Mouse (Mus musculus): ENCODE data around the gene Prkaca. TPM values are rescaled to one million over a fixed set of nuclear protein-coding genes. Genes with fewer than 3 reads are reported as not detected.

Gene Prkaca
- polyA plus RNA-seq, 1 experiment: 101 TPM

DNA sequence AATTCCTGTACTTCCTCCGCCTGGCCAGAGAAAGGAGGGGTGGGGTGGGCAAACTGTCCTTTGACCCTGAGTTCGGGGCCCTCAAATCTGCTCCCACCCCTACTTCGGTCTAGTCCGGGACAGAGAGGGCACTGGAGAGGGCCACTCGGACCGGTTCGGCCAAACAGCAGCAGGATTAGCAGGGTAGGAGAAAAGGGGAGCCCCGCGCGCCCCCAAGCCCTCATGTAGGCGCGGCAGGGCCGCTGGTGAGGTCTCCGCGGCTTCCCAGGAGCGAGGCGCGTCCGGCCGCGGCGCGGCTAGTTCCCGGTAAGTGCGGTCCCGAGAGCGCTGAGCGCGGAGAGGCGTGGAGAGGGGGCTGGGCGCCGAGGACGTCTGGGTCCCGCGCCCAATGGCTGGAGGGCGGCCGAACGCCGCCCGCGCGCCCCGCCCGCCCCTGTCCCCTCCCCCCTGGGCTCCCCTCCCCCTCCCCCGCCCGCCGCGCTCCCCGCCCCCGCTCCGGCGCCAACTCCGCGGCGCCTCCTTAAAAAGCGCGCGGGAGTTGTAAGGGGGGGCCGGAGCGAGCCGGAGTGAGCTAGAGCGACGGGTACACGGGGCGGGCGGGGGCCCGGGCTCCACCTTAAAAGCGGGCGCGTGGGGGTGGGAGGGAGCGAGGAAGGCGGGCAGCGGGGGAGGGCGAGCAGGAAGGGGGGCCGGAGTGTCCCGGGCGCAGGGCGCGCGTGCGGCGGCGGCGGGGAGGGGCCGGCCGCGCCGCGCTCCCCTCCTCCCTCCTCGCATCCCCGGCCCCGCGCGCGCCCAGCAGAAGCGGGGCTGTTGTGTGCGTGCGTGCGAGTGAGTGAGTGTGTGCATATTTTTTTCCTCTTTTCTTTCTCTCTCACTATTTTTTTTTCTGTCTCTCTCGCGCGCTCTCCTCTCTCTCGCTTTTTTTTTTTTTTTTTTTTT lies 24.0 kb downstream of the Prkaca start:
- Histone ChIP-seq H3K36me3 (ENCODE audit: control insufficient read depth, insufficient read depth, low read length) (no peaks in the 10 kb centered on the region; the same call in 1 of the 2 replicates), H3K27me3 (ENCODE audit: control insufficient read depth, insufficient read depth, low read length) (no peaks in the 10 kb centered on the region), H3K27ac (ENCODE audit: control insufficient read depth, insufficient read depth, low read depth, low read length) (peak overlapping the region; percentile 75), H3K4me3 (ENCODE audit: control insufficient read depth, low read depth, low read length) (peak overlapping the region; percentile 89), H3K4me1 (ENCODE audit: control insufficient read depth, insufficient read depth, low read length) (peaks cover 30% of the 10 kb centered on the region)
- peak; percentile 67 for TF ChIP-seq POLR2A (IDR thresholded peaks at IDR 0.05; ENCODE audit: control insufficient read depth, low read depth, low read length)
- no peak for TF ChIP-seq CTCF (IDR thresholded peaks at IDR 0.05; ENCODE audit: control insufficient read depth, insufficient read depth, insufficient replicate concordance, low read depth, low read length)

DNA sequence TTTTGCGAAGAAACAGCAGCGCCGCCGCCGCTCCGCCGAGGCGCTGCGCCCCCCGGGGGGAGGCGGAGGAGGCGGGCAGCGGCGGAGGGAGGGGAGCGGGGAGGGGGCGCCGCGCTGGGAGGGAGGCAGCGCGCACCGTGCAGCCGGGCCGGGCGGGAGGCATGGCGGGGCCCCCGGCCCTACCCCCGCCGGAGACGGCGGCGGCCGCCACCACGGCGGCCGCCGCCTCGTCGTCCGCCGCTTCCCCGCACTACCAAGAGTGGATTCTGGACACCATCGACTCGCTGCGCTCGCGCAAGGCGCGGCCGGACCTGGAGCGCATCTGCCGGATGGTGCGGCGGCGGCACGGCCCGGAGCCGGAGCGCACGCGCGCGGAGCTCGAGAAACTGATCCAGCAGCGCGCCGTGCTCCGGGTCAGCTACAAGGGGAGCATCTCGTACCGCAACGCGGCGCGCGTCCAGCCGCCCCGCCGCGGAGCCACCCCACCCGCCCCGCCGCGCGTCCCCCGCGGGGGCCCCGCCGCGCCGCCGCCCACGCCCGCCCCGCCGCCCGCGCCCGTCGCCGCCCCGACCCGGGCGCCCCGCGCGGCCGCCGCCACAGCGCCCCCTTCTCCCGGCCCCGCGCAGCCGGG lies 24.8 kb downstream of the Prkaca start, which contains the start of gene Samd1:
Samd1 (plus strand) TSS at position 162 of the 631 bp plus-strand sequence.
- Histone ChIP-seq H3K27me3 (ENCODE audit: control insufficient read depth, insufficient read depth, low read length) (no peaks in the 10 kb centered on the region), H3K4me1 (ENCODE audit: control insufficient read depth, insufficient read depth, low read length) (peaks cover 35% of the 10 kb centered on the region), H3K27ac (ENCODE audit: control insufficient read depth, insufficient read depth, low read depth, low read length) (peak within 1 kb of the TSS; percentile 75), H3K4me3 (ENCODE audit: control insufficient read depth, low read depth, low read length) (peak within 1 kb of the TSS; percentile 89), H3K36me3 (ENCODE audit: control insufficient read depth, insufficient read depth, low read length) (no peaks in the 10 kb centered on the region)
- TF ChIP-seq POLR2A (IDR thresholded peaks at IDR 0.05; ENCODE audit: control insufficient read depth, low read depth, low read length): no peak
- no peak for TF ChIP-seq CTCF (IDR thresholded peaks at IDR 0.05; ENCODE audit: control insufficient read depth, insufficient read depth, insufficient replicate concordance, low read depth, low read length)

DNA sequence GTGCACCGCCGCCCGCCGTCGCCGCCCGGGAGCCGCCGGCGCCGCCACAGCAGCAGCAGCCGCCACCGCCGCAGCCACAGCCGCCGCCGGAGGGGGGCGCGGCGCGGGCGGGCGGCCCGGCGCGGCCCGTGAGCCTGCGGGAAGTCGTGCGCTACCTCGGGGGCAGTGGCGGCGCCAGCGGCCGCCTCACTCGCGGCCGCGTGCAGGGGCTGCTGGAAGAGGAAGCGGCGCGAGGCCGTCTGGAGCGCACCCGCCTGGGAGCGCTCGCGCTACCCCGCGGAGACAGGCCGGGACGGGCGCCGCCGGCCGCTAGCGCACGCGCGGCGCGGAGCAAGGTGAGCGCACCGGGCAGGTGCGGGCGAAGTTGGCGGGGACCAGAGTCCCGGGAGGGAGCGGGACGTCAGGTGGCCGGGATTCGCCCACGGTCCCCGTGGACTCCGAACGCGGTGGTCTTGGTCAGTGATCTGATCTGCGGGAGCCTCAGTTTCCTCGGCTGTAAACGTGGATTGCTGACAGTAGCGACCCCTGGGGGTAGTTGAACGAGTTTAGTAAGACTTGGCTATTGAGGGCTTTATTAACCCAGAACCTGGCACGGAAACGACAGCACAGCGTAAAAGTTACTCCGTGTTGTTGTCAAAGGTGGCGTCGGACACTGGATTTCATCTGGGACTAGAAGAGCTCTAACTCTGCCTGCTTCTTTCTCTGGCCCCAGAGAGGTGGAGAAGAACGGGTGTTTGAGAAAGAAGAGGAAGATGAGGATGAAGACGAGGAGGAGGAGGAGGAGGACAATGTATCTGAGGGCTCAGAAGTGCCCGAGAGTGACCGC lies 25.7 kb downstream of the Prkaca start:
- H3K4me3 ChIP-seq (ENCODE audit: control insufficient read depth, low read depth, low read length): peak overlapping the region; percentile 85
- H3K4me1 ChIP-seq (ENCODE audit: control insufficient read depth, insufficient read depth, low read length): peaks cover 40% of the 10 kb centered on the region
- H3K27me3 ChIP-seq (ENCODE audit: control insufficient read depth, insufficient read depth, low read length): no peaks in the 10 kb centered on the region
- H3K27ac ChIP-seq (ENCODE audit: control insufficient read depth, insufficient read depth, low read depth, low read length): peak overlapping the region; percentile 36
- no peaks in the 10 kb centered on the region for H3K36me3 ChIP-seq (ENCODE audit: control insufficient read depth, insufficient read depth, low read length)
- TF ChIP-seq CTCF (IDR thresholded peaks at IDR 0.05; ENCODE audit: control insufficient read depth, insufficient read depth, insufficient replicate concordance, low read depth, low read length): no peak
- TF ChIP-seq POLR2A (IDR thresholded peaks at IDR 0.05; ENCODE audit: control insufficient read depth, low read depth, low read length): no peak

DNA sequence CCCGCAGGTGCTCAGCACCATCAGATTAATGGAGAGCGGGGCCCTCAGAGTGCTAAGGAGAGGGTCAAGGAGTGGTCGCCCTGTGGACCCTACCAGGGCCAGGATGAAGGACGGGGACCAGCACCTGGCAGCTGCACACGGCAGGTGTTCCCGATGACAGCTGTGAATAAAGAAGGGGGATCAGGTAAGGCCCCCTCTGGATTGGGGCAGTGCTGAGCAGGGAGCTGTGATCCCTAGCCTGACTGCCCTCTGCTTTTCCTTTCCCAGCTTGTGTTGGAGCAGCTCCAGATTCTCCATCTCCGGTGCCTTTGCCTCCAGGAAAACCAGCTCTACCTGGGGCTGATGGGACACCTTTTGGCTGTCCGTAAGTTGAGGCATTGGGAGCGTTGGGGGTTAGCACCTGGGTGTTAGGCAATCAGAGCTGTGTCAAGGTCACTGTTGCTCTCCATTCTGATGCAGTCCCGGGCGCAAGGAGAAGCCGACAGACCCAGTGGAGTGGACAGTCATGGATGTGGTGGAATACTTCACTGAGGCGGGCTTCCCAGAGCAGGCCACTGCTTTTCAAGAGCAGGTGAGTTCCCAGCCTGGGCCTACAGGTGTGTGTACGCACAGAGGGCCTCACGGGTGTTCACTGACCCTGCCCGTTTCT lies 26.4 kb downstream of the Prkaca start:
- peak overlapping the region; percentile 36; the same call in 1 of the 2 replicates for H3K27ac ChIP-seq (ENCODE audit: control insufficient read depth, insufficient read depth, low read depth, low read length)
- TF ChIP-seq POLR2A (IDR thresholded peaks at IDR 0.05; ENCODE audit: control insufficient read depth, low read depth, low read length) (no peak), CTCF (IDR thresholded peaks at IDR 0.05; ENCODE audit: control insufficient read depth, insufficient read depth, insufficient replicate concordance, low read depth, low read length) (no peak)
- H3K36me3 ChIP-seq (ENCODE audit: control insufficient read depth, insufficient read depth, low read length): no peaks in the 10 kb centered on the region
- H3K4me3 ChIP-seq (ENCODE audit: control insufficient read depth, low read depth, low read length): no peak overlapping the region
- H3K27me3 ChIP-seq (ENCODE audit: control insufficient read depth, insufficient read depth, low read length): no peaks in the 10 kb centered on the region
- H3K4me1 ChIP-seq (ENCODE audit: control insufficient read depth, insufficient read depth, low read length): peaks cover 44% of the 10 kb centered on the region

DNA sequence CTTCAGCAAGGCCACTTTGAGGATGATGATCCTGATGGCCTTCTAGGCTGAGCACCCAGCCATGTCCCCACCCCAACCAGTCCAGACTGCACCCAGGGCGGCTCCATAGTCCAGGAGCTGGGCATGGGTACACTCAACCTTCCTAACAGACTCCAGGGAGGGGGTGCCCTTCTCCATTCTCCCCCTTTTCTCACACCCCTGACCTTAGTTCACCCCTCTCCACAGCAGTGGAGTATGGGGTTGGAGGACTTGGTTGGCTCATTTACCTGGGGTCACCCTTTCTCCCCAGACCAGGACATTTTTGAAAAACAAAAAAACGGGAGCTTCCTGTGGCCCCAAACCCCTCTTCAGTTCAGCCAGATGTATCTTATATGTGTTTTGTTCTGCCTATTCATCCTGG lies 27.0 kb downstream of the Prkaca start:
- Histone ChIP-seq H3K27me3 (ENCODE audit: control insufficient read depth, insufficient read depth, low read length) (no peaks in the 10 kb centered on the region), H3K4me1 (ENCODE audit: control insufficient read depth, insufficient read depth, low read length) (peaks cover 48% of the 10 kb centered on the region), H3K4me3 (ENCODE audit: control insufficient read depth, low read depth, low read length) (no peak overlapping the region), H3K36me3 (ENCODE audit: control insufficient read depth, insufficient read depth, low read length) (no peaks in the 10 kb centered on the region), H3K27ac (ENCODE audit: control insufficient read depth, insufficient read depth, low read depth, low read length) (no peak overlapping the region)
- TF ChIP-seq POLR2A (IDR thresholded peaks at IDR 0.05; ENCODE audit: control insufficient read depth, low read depth, low read length): no peak
- TF ChIP-seq CTCF (IDR thresholded peaks at IDR 0.05; ENCODE audit: control insufficient read depth, insufficient read depth, insufficient replicate concordance, low read depth, low read length): no peak

DNA sequence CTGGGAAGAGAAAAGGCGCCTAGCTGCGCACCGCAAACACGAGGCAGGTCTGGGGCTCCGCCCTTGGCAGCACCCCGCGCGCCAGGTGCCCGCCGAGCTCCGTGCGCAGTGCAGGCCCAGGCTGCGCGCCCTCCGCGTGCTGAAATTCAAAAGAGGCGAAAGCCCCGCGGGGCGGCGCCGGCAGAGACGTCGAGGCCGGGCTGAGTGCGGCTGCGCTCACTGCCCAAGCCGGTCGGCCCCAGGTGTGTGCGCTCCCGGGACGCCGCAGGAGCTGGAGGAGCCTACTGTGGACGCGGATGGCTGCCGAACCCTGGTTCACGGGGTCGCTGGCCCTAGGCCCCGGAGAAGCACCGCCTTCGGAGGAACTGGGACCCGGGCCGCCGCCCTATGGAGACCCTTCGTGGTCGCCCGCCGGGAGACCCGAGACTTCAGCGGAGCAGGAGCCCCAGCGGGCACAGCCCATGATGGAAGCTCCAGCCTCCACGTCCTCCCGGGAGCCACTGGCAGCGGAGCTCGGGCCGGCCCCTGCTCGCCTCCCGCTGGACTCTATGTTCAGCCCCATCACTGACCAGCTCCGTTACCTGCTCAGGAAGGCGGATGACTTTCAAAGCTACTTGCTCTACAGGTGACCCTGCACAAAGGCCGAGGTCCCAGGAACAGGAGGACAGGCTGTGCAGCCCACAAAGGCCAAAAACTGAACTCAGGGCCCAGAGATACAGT lies 28.6 kb downstream of the Prkaca start, which contains the start of gene 1700067K01Rik:
1700067K01Rik (plus strand) TSS at position 222 of the 720 bp plus-strand sequence.
- no peaks in the 10 kb centered on the region for H3K36me3 ChIP-seq (ENCODE audit: control insufficient read depth, insufficient read depth, low read length)
- no peak for TF ChIP-seq CTCF (IDR thresholded peaks at IDR 0.05; ENCODE audit: control insufficient read depth, insufficient read depth, insufficient replicate concordance, low read depth, low read length)
- TF ChIP-seq POLR2A (IDR thresholded peaks at IDR 0.05; ENCODE audit: control insufficient read depth, low read depth, low read length): 0 out of 2 replicates have a peak, but pooled peaks have one; percentile 28

More for the DNA sequence above, 28.6 kb downstream of the Prkaca start, which contains the start of gene 1700067K01Rik:
- Histone ChIP-seq H3K27me3 (ENCODE audit: control insufficient read depth, insufficient read depth, low read length) (no peaks in the 10 kb centered on the region), H3K4me1 (ENCODE audit: control insufficient read depth, insufficient read depth, low read length) (peaks cover 45% of the 10 kb centered on the region), H3K4me3 (ENCODE audit: control insufficient read depth, low read depth, low read length) (peak within 1 kb of the TSS; percentile 76), H3K27ac (ENCODE audit: control insufficient read depth, insufficient read depth, low read depth, low read length) (peak within 1 kb of the TSS; percentile 57)

All from testis, adult 2 months (tissue).